Mouse (Mus musculus) heart, adult 2 months (tissue): ENCODE measurements around the gene Dclre1a.

ENCODE experiments used
- CTCF ChIP-seq: fragments of 200-600 bp; IDR thresholded peaks from 2 replicates; pipeline ENCODE4 v1.8.1; 2022; ENCODE audit warnings: antibody characterized with exemption, mild to moderate bottlenecking, moderate library complexity
- EP300 ChIP-seq: fragments of 200-500 bp; IDR thresholded peaks from 2 replicates; pipeline ENCODE4 v1.6.1; 2011; ENCODE audit warnings: low read depth, low read length, control low read depth; ENCODE audit not compliant: insufficient read depth

DNA sequence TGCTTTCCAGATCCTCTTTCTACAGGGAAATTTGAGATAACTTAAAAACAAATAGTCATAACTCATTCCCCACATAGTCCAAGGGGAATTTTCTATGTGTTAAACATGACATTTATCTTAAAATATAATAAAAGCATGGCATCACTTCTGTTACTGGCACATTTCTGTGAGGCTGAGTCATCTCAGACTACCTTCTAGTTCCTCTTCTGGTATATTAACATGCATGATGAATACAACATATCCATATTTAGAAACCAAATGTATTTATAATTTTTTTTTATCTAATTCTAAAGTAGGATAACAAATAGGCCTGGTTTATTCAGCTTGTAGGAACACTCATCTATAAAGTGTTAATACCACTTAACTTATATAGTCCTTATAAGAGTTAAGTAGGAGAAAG, 2.0 kb downstream of the Dclre1a start:
- TF ChIP-seq EP300 (no peak), CTCF (no peak)
